Mouse (Mus musculus): ENCODE data around the gene Prom1.

GRCm38 (mm10) chr5:44108125-44108524 lies 6.3 kb upstream of the Prom1 start:
- TF ChIP-seq POLR2A (IDR thresholded peaks at IDR 0.05; ENCODE audit: low read depth, low read length) = no peak
- no peak for TF ChIP-seq CTCF (IDR thresholded peaks at IDR 0.05; ENCODE audit: borderline replicate concordance, insufficient read depth, low read length)
